Mouse (Mus musculus) spleen, adult 2 months (tissue): ENCODE measurements around the gene Dlgap4.

Experiments used
- CTCF ChIP-seq: fragments of 200-500 bp; IDR thresholded peaks from 2 replicates; pipeline ENCODE4 v1.5.1; 2011; ENCODE audit warnings: mild to moderate bottlenecking, inconsistent platforms; ENCODE audit not compliant: insufficient read depth, insufficient read length, insufficient replicate concordance; ENCODE audit errors: extremely low read depth
- POLR2A ChIP-seq: fragments of 200-500 bp; IDR thresholded peaks from 2 replicates; pipeline ENCODE4 v1.6.1; 2011; ENCODE audit warnings: low read depth, low read length, inconsistent platforms

- TF ChIP-seq POLR2A: no peak
- no peak for TF ChIP-seq CTCF
These were observed 44.9 kb upstream of the Dlgap4 start for GRCm38 (mm10) chr2:156568647-156569046.
